Mouse (Mus musculus): ENCODE measurements around the gene Trpm8.

Trpm8 gene

GRCm38 (mm10) chr1:88361085-88361484 lies 83.6 kb downstream of the Trpm8 start:
- DNase-seq, result no peak

DNA sequence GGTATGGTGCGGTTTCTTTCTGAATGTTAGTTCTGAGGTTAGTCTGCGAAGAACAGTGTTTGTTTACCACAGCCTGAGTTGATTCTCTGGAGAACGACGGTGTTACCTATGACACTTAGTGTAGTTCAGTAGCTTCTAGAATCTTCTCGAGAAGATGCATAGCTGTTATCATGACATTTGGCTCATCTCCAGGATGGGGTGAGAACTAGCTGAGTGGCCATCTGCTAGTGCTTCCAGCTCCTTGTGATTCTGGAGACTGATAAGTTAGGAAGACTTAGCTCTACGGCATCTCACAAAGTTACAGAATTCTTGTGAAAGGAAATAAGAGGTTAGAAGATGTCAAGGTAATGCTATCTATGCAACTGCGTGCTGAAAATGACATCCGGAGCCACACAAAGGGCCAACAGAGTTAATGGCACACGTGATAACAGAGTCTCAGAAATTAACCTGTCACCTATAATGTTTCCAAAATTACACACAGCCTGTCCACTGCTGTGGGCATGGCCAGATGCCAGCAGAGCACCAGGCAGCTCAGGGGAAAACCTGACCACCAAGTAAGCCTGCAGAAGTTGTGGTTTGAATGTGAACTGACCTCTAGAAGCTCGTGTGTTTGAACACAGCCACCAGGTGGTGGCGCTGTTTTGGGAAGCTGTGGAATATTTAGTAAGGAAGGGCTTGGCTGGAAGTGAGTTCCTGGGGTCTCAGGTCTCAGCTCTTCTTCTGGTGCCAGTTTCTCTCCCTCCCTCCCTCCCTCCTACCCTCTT lies 89.6 kb downstream of the Trpm8 start:
- DNase-seq, result no peak

GRCm38 (mm10) chr1:88378446-88378845 lies 101.0 kb downstream of the Trpm8 start:
- DNase-seq, result no peak

DNA sequence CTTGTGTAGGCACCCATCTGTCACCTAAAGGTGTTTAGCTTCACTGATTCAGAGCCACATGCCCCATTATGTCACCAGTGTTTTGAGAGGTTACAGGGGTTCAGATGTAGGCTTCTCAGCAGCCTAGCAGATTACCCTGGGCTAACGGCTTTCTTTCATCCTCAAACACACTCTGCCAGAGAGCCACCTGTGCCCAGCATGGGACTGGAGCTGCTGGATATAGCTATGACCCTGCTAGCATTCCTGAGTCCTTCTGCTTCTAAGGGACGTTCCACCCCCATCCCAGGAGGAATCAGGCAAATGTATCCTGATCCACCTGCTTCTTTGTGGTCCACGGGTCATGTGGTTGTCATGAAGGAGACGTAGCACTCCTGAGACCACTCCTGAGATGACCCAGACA lies 114.2 kb downstream of the Trpm8 start:
- DNase-seq, result no peak

DNA sequence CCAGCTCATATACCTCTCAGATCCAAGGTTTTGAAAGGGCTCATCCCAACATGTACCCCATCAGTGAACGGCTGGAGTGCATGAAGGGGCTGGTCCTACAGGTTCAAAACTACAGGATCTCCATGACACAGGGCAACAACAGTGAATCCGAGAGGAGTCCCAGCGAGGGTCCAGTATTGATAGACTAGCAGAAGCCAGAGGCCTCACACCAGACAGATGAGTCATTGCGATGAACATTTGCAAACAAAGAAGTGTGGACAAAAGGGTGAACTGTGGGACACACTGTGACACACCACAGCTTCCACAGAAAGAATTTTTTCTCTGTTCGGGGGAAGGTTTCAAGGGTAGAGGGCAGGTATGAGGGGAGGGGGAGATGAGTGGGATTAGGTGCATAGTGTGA lies 115.9 kb downstream of the Trpm8 start:
- DNase-seq, result no peak

DNA sequence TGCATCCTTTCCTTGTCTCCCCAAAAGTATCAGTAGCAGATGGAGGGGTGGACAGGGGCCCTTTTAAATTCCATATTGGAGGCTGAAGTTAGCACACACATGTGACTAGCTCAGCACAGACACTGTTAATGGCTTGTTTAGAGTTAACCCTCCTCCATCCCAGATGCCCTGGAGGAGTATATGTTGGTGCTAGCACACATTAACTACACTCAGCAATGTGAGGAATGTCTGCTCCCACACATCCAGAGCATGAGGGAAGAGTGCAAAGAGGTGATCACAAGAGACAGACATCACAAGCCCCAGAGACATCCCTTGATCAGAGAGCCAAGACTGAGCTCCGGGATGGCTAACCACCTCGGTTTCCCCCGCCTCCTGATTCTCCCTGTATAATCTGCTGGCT lies 125.9 kb downstream of the Trpm8 start:
- no peak for DNase-seq

GRCm38 (mm10) chr1:88406078-88406806 lies 128.8 kb downstream of the Trpm8 start:
- no peak for DNase-seq

DNA sequence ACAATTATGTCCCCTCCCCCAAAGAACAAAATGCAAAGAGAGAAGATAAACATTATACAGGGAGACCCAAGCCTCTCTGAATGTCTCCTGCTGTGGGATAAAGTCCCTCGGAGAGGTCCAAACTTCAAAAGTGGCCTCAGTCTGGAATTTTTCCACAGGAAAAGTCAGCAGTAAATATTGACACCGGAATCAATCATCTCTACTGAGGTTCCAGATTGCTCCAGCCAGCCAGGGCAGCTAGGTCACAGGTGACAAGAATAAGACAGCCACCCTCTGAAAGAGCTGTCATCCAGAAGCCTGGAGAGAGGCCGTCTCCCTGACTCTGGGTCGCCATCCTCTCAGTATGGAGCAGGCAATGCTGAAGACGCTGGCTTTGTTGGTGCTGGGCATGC lies 129.3 kb downstream of the Trpm8 start, which contains the start of gene Spp2:
Gene Spp2, plus strand, starts transcription at position 155 of the 392 bp plus-strand sequence.
- DNase-seq, result no peak

DNA sequence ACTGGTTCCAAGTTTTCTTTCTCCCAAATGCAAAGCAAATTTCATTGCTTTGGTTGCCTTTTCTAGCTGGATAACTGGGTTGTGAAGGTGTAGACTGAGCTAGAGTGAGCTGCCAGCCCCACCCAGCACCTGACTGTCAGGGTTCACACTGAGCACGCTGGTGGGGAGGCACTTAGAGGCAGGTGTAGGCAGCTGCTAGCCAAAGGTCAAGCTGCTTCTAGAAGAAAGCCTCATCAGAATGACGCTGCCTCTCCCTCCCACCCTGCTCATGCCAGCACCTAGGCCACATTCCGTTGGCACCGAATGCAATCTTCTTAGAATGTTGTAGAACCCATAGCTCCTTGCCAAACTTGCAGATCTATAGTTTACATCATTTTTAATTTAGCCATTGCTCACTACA lies 130.9 kb downstream of the Trpm8 start:
- no peak for DNase-seq

DNA sequence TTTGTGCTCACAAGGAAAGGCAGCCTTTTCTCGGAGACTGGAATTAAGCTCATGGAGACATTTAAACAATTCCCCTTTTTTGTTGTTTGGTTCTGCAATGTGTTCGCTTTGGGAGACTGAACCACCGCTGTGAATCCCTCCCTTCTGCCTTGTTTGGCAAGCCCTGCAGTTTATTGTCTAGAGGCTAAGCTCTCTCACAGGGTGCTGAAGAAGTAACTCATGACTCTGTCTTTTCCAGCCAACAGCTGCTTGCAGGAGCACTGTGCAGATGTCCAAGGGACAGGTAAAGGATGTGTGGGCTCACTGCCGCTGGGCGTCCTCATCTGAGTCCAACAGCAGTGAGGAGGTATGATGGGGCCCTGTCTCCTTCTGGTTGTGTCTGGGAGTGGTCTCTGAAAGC lies 134.6 kb downstream of the Trpm8 start:
- no peak for DNase-seq

GRCm38 (mm10) chr1:88418943-88419342 lies 141.5 kb downstream of the Trpm8 start:
- no peak for DNase-seq

DNA sequence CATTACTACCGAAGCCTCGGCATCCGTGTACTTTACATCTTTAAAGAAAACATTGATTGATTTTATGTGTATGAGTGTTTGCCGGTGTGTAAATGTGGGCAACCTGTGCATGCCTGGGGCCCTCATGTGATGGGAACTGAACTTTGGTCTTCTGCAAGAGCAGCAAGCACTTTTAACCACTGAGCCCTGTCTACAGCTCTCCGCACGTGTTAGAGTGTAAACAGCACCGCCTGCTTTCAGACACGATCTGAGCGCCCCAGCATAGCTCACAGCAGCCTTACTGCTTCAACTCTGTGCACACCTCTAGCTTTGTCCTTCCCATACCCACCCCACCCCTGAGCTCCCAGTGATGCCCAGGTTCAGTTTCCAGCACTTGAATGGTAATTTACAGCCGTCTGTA lies 144.6 kb downstream of the Trpm8 start:
- no peak for DNase-seq

- no peak for DNase-seq
Measured at GRCm38 (mm10) chr1:88422846-88423395, 145.5 kb downstream of the Trpm8 start.

- peak; percentile 75 for DNase-seq
Measured at GRCm38 (mm10) chr1:88424602-88425252, 147.3 kb downstream of the Trpm8 start.

DNA sequence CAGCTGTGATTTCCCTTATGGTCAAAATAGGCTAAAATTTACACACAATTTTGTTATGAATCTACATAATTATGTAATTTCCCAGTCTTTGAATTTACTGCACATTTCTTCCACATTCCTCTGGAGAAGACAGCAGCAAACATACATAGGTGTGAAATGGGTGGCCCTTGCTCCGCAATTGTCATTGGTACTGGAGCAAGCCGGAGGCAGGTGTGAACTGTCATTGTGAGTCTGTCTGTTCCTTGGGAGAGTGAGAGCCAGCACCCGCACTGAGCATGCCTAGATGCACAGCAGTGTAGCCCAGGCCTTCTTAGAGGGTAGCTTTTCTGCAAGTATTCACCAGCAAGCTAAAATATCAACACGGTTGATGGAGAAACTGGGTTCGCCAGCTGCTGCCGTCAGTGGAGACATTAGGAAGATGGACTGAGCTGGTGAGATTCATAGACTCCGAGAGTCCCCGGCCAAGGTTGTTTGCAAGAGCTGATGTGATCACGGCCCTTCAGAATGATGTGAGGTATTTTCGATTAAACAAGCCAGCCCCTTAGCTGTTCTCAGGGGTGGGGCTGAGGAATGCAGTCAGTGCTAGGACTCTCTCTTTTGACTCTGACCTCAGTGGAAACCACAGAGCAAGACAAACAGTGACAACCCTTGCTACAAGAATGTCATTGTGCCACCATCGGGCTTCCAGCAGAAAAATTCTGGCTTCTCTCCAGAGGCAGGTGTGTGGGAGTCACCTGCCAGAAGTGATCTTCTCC lies 150.7 kb downstream of the Trpm8 start:
- peak; percentile 19 for DNase-seq

GRCm38 (mm10) chr1:88429413-88429812 lies 152.0 kb downstream of the Trpm8 start:
- DNase-seq, result no peak

- DNase-seq, result no peak
Measured at GRCm38 (mm10) chr1:88431262-88431661, 153.8 kb downstream of the Trpm8 start.

- DNase-seq, result no peak
Measured at GRCm38 (mm10) chr1:88432601-88433000, 155.1 kb downstream of the Trpm8 start.

DNA sequence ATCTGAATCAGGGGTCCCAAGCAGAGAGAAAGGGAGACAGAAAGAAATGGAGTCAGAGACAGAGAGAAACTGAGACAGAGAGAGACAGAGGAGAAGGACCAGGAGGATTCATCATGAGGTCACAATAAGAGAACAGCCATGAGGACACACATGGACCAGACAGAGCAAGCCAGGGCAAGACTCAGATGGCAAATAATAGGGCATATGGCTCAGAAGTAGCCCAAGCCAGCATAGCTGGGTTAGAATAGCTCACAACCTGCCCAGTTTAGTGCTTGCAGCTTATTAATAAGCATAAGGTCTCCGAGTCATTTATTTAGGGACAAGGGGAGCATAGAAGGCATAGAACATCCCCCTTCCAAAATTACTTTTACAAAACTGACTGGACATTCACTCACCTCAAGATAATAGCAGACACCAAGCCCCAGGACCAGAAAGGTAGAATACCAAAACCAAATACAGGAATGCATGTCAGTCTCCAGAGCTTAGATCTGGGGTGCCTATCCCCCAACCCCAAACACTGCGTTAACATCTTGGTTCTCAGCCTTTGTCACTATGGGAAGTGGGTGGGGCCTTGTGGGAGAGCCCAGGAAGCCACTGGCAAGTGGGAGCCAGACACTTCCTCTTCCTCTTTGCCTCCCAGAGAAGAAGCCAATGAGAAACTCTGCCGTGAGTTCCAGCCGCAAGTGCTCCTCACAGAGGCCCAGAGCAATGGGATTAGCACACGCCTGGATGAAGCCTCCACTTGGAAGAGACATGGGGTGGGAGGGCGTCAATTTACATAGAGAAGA lies 155.8 kb downstream of the Trpm8 start:
- DNase-seq, result no peak

DNA sequence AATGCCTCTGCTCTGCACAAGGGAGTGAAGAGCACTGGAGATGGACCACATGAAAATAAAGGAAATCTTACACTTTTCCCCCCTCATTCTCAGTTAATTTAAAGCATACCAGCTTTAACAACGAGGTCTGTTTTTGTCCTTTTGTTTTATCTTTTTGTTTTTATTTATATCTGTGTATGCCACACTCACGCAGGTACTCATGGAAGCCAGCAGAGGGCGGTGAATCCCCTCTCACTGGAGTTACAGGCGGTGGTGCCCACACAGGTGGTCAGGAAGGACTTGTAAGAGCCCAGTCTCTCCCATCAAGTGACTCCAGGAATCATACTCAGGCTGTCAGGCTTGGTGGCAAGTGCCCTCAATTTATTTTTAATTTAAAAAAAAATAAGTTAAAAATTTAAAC lies 156.6 kb downstream of the Trpm8 start:
- no peak for DNase-seq

DNA sequence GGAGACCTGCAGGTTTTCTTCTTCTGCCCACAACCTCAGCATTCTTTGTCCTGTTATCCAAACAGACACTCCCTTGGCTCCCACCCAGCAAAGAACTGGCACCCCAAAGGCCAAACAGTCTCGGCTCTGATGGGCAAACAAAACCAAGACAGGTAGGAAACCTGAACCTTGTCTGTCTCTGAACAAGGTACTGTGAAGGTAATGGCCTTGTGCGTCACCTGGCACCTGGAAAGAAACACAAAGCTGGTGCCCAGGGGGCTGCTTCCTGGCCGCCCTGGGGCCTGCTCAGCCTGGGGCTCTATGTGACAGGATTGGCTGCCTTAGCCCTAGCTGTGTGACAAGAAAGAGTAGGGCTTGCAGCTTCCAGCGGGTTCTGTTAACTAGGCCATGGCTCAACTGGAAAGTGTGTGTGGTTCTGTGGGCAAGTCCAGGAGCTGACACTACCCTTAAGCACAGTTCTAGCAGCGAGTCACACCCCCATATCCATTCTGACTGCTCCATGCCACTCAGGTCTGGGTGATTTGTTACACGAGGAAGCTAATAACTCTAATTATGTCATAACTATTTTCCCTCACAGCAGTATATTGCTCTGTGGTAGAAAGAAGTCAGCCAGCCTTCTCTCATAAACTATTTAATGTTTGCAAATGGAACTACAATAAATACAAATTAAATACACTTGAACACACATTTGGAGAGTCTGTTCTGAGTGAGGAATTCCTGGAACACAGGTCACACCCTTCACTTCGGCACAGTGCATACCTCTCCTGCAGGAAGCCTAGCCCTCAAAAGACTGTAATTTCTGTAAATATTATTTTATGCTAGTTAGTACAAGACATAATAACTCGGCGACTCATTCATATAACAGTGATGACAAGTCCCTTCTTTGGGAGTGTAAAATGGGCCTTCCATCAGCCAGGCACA lies 160.0 kb downstream of the Trpm8 start:
- no peak for DNase-seq
